Mouse (Mus musculus): ENCODE data around the gene Ipo8.

- TF ChIP-seq CTCF (IDR thresholded peaks at IDR 0.05; ENCODE audit: low read depth): no peak
- TF ChIP-seq EP300 (IDR thresholded peaks at IDR 0.05; ENCODE audit: low read depth): no peak
Observed at GRCm38 (mm10) chr6:148830355-148830747, 916 bp downstream of the Ipo8 start.

Data from heart, postnatal 0 days (tissue).